Mouse (Mus musculus): ENCODE measurements around the gene Rrm1. TPM values are rescaled to one million over a fixed set of nuclear protein-coding genes. Genes with fewer than 3 reads are reported as not detected.
"Not testable (repeated sequence)": the region's sequence is repeated elsewhere in the genome, so short reads cannot be mapped to it uniquely, and the experiment has no call there.

Gene Rrm1
- 14.9 and 31.0 TPM in 2 replicates for polyA plus RNA-seq (2012)

GRCm38 (mm10) chr7:102441657-102442391 is at the start of gene Rrm1:
Rrm1 (plus strand) TSS chr7:102441695.
- TF ChIP-seq GATA1 (IDR thresholded peaks at IDR 0.05; ENCODE audit: low read length) (no peak), TAL1 (IDR thresholded peaks at IDR 0.05; ENCODE audit: low read length) (no peak)
- no peaks in the 10 kb centered on the region for H3K9me3 ChIP-seq (ENCODE audit: control insufficient read depth, low read length)
- peaks cover 45% of the 10 kb centered on the region for H3K36me3 ChIP-seq (ENCODE audit: control insufficient read depth)
- no peaks in the 10 kb centered on the region for H3K27me3 ChIP-seq (ENCODE audit: control insufficient read depth)
- H3K4me1 ChIP-seq (ENCODE audit: control insufficient read depth), result peaks cover 27% of the 10 kb centered on the region
- H3K4me3 ChIP-seq (replicated peaks), result peak within 1 kb of the TSS; percentile 98

- TF ChIP-seq TAL1 (IDR thresholded peaks at IDR 0.05; ENCODE audit: low read length) (no peak), GATA1 (IDR thresholded peaks at IDR 0.05; ENCODE audit: low read length) (no peak)
- no peaks in the 10 kb centered on the region for H3K27me3 ChIP-seq (ENCODE audit: control insufficient read depth)
- H3K9me3 ChIP-seq (ENCODE audit: control insufficient read depth, low read length), result no peaks in the 10 kb centered on the region
- peaks cover 3% of the 10 kb centered on the region for H3K4me1 ChIP-seq (ENCODE audit: control insufficient read depth)
- H3K36me3 ChIP-seq (ENCODE audit: control insufficient read depth), result no peaks in the 10 kb centered on the region
- H3K4me3 ChIP-seq (replicated peaks), result no peak overlapping the region
Measured at GRCm38 (mm10) chr7:102393898-102394297, 47.6 kb upstream of the Rrm1 start.

- TF ChIP-seq TAL1 (IDR thresholded peaks at IDR 0.05; ENCODE audit: low read length) (no peak), GATA1 (IDR thresholded peaks at IDR 0.05; ENCODE audit: low read length) (no peak)
- H3K27me3 ChIP-seq (ENCODE audit: control insufficient read depth), result no peaks in the 10 kb centered on the region
- H3K36me3 ChIP-seq (ENCODE audit: control insufficient read depth), result no peaks in the 10 kb centered on the region
- H3K9me3 ChIP-seq (ENCODE audit: control insufficient read depth, low read length), result no peaks in the 10 kb centered on the region
- H3K4me3 ChIP-seq (replicated peaks), result no peak overlapping the region
- peaks cover 6% of the 10 kb centered on the region for H3K4me1 ChIP-seq (ENCODE audit: control insufficient read depth)
Measured at GRCm38 (mm10) chr7:102395894-102396293, 45.6 kb upstream of the Rrm1 start.

GRCm38 (mm10) chr7:102396331-102396730 is 45.2 kb upstream of the Rrm1 start:
- Histone ChIP-seq H3K4me1 (ENCODE audit: control insufficient read depth) (peaks cover 6% of the 10 kb centered on the region), H3K36me3 (ENCODE audit: control insufficient read depth) (no peaks in the 10 kb centered on the region), H3K4me3 (replicated peaks) (no peak overlapping the region), H3K27me3 (ENCODE audit: control insufficient read depth) (no peaks in the 10 kb centered on the region), H3K9me3 (ENCODE audit: control insufficient read depth, low read length) (no peaks in the 10 kb centered on the region)
- no peak for TF ChIP-seq GATA1 (IDR thresholded peaks at IDR 0.05; ENCODE audit: low read length)
- no peak for TF ChIP-seq TAL1 (IDR thresholded peaks at IDR 0.05; ENCODE audit: low read length)

GRCm38 (mm10) chr7:102399180-102399731 is 42.2 kb upstream of the Rrm1 start:
- TF ChIP-seq TAL1 (IDR thresholded peaks at IDR 0.05; ENCODE audit: low read length) (no peak), GATA1 (IDR thresholded peaks at IDR 0.05; ENCODE audit: low read length) (no peak)
- peaks cover 6% of the 10 kb centered on the region for H3K4me1 ChIP-seq (ENCODE audit: control insufficient read depth)
- no peaks in the 10 kb centered on the region for H3K9me3 ChIP-seq (ENCODE audit: control insufficient read depth, low read length)
- no peaks in the 10 kb centered on the region for H3K27me3 ChIP-seq (ENCODE audit: control insufficient read depth)
- no peak overlapping the region for H3K4me3 ChIP-seq (replicated peaks)
- no peaks in the 10 kb centered on the region for H3K36me3 ChIP-seq (ENCODE audit: control insufficient read depth)

- TF ChIP-seq GATA1 (IDR thresholded peaks at IDR 0.05; ENCODE audit: low read length), result no peak
- TF ChIP-seq TAL1 (IDR thresholded peaks at IDR 0.05; ENCODE audit: low read length), result no peak
- Histone ChIP-seq H3K4me3 (replicated peaks) (no peak overlapping the region), H3K27me3 (ENCODE audit: control insufficient read depth) (no peaks in the 10 kb centered on the region), H3K4me1 (ENCODE audit: control insufficient read depth) (peaks cover 6% of the 10 kb centered on the region), H3K36me3 (ENCODE audit: control insufficient read depth) (peaks cover 6% of the 10 kb centered on the region), H3K9me3 (ENCODE audit: control insufficient read depth, low read length) (no peaks in the 10 kb centered on the region)
Measured at GRCm38 (mm10) chr7:102404118-102404517, 37.4 kb upstream of the Rrm1 start.

- H3K4me3 ChIP-seq (replicated peaks), result no peak overlapping the region
- H3K9me3 ChIP-seq (ENCODE audit: control insufficient read depth, low read length), result no peaks in the 10 kb centered on the region
- no peaks in the 10 kb centered on the region for H3K27me3 ChIP-seq (ENCODE audit: control insufficient read depth)
- peaks cover 19% of the 10 kb centered on the region for H3K36me3 ChIP-seq (ENCODE audit: control insufficient read depth)
- H3K4me1 ChIP-seq (ENCODE audit: control insufficient read depth), result peaks cover 5% of the 10 kb centered on the region
- TF ChIP-seq TAL1 (IDR thresholded peaks at IDR 0.05; ENCODE audit: low read length), result no peak
- TF ChIP-seq GATA1 (IDR thresholded peaks at IDR 0.05; ENCODE audit: low read length), result no peak
Measured at GRCm38 (mm10) chr7:102407440-102407839, 34.1 kb upstream of the Rrm1 start.

- peaks cover 16% of the 10 kb centered on the region for H3K36me3 ChIP-seq (ENCODE audit: control insufficient read depth)
- H3K4me3 ChIP-seq (replicated peaks); H3K9me3 ChIP-seq (ENCODE audit: control insufficient read depth, low read length): not testable (repeated sequence)
Measured at GRCm38 (mm10) chr7:102415272-102415671, 26.2 kb upstream of the Rrm1 start.

GRCm38 (mm10) chr7:102415841-102416240 is 25.7 kb upstream of the Rrm1 start:
- TF ChIP-seq TAL1 (IDR thresholded peaks at IDR 0.05; ENCODE audit: low read length) (no peak), GATA1 (IDR thresholded peaks at IDR 0.05; ENCODE audit: low read length) (no peak)
- Histone ChIP-seq H3K36me3 (ENCODE audit: control insufficient read depth) (peaks cover 14% of the 10 kb centered on the region), H3K4me1 (ENCODE audit: control insufficient read depth) (peaks cover 3% of the 10 kb centered on the region; the same call in 1 of the 2 replicates), H3K27me3 (ENCODE audit: control insufficient read depth) (no peaks in the 10 kb centered on the region), H3K9me3 (ENCODE audit: control insufficient read depth, low read length) (no peaks in the 10 kb centered on the region), H3K4me3 (replicated peaks) (no peak overlapping the region)

More at GRCm38 (mm10) chr7:102415272-102415671, 26.2 kb upstream of the Rrm1 start:
- not testable (repeated sequence) for H3K4me1 ChIP-seq (ENCODE audit: control insufficient read depth); H3K27me3 ChIP-seq (ENCODE audit: control insufficient read depth)

All from erythroblast, embryonic 14.5 days (primary cell).